Mouse (Mus musculus): ENCODE data around the gene Pcdh9.
A peak's percentile ranks its signal among the peaks of the same experiment; 100 is the strongest.

Pcdh9 gene

GRCm38 (mm10) chr14:93126993-93127392 lies 763.5 kb downstream of the Pcdh9 start:
- DNase-seq = no peak

- DNase-seq = no peak
Observed at GRCm38 (mm10) chr14:93102755-93103154, 787.7 kb downstream of the Pcdh9 start.

- DNase-seq = no peak
Observed at GRCm38 (mm10) chr14:93095081-93095480, 795.4 kb downstream of the Pcdh9 start.

- DNase-seq = no peak
Observed at GRCm38 (mm10) chr14:93092806-93093205, 797.7 kb downstream of the Pcdh9 start.

- no peak for DNase-seq
Observed at GRCm38 (mm10) chr14:93085646-93086045, 804.8 kb downstream of the Pcdh9 start.

- no peak for DNase-seq
Observed at GRCm38 (mm10) chr14:93083140-93083539, 807.3 kb downstream of the Pcdh9 start.

- DNase-seq = no peak
Observed at GRCm38 (mm10) chr14:93080910-93081309, 809.6 kb downstream of the Pcdh9 start.

GRCm38 (mm10) chr14:93075761-93076160 lies 814.7 kb downstream of the Pcdh9 start:
- no peak for DNase-seq

- no peak for DNase-seq
Observed at GRCm38 (mm10) chr14:93072346-93072745, 818.1 kb downstream of the Pcdh9 start.

- DNase-seq = peak; percentile 33
Observed at GRCm38 (mm10) chr14:93070140-93070539, 820.3 kb downstream of the Pcdh9 start.

- no peak for DNase-seq
Observed at GRCm38 (mm10) chr14:93067411-93068336, 822.8 kb downstream of the Pcdh9 start.

- no peak for DNase-seq
Observed at GRCm38 (mm10) chr14:93066732-93067410, 823.6 kb downstream of the Pcdh9 start.

- no peak for DNase-seq
Observed at GRCm38 (mm10) chr14:93061824-93062620, 828.5 kb downstream of the Pcdh9 start.

- DNase-seq = no peak
Observed at GRCm38 (mm10) chr14:93058799-93059198, 831.7 kb downstream of the Pcdh9 start.

- DNase-seq = no peak
Observed at GRCm38 (mm10) chr14:93055997-93056396, 834.5 kb downstream of the Pcdh9 start.

GRCm38 (mm10) chr14:93040591-93040990 lies 849.9 kb downstream of the Pcdh9 start:
- DNase-seq = no peak

- no peak for DNase-seq
Observed at GRCm38 (mm10) chr14:93039326-93040221, 850.9 kb downstream of the Pcdh9 start.

GRCm38 (mm10) chr14:93009147-93010064 lies 881.1 kb downstream of the Pcdh9 start:
- DNase-seq = peak; percentile 12

All from kidney, postnatal 10 days (tissue).